Mouse (Mus musculus) heart, embryonic 12.5 days (tissue): Measurements from ENCODE around the gene Uggt2. TPM values are rescaled to one million over a fixed set of nuclear protein-coding genes. Genes with fewer than 3 reads are reported as not detected.

Experiments
- ATAC-seq: fragments of 200-750 bp; cut with Nextera tagmentation; 2 replicates; pipeline ENCODE4 v1.8.0; 2017; ENCODE audit warnings: moderate TSS enrichment, moderate library complexity; ENCODE audit not compliant: insufficient number of reproducible peaks, low FRiP score
- H3K27ac ChIP-seq: fragments of 300-500 bp; sonication (generic); 2 replicates; pipeline ENCODE4 v1.5.1; 2016; ENCODE audit warnings: mild to moderate bottlenecking, moderate library complexity; ENCODE audit not compliant: poor library complexity, severe bottlenecking
- H3K27me3 ChIP-seq: fragments of 300-500 bp; sonication (generic); replicated peaks from 2 replicates; pipeline ENCODE4 v1.6.1; 2016; ENCODE audit warnings: mild to moderate bottlenecking, moderate library complexity
- H3K36me3 ChIP-seq: fragments of 300-500 bp; sonication (generic); 2 replicates; pipeline ENCODE4 v1.6.1; 2016; ENCODE audit warnings: mild to moderate bottlenecking, moderate library complexity
- H3K4me1 ChIP-seq: fragments of 300-500 bp; sonication (generic); replicated peaks from 2 replicates; pipeline ENCODE4 v1.6.1; 2016; ENCODE audit warnings: mild to moderate bottlenecking
- H3K4me2 ChIP-seq: fragments of 300-500 bp; sonication (generic); 2 replicates; pipeline ENCODE4 v1.6.1; 2016; ENCODE audit warnings: mild to moderate bottlenecking, moderate library complexity
- H3K4me3 ChIP-seq: fragments of 300-500 bp; sonication (generic); 2 replicates; pipeline ENCODE4 v1.5.1; 2016; ENCODE audit warnings: mild to moderate bottlenecking
- H3K9ac ChIP-seq: fragments of 300-500 bp; sonication (generic); 2 replicates; pipeline ENCODE4 v1.6.1; 2016; ENCODE audit warnings: mild to moderate bottlenecking, moderate library complexity
- H3K9me3 ChIP-seq: fragments of 300-500 bp; sonication (generic); replicated peaks from 2 replicates; pipeline ENCODE4 v1.6.1; 2016; ENCODE audit warnings: mild to moderate bottlenecking, moderate library complexity
- WGBS: fragments of 180-500 bp; shearing (Covaris S2); methylation state at CpG from one replicate; pipeline ENCODE4 v1.1.7; 2016; 5-methylcytosine and 5-hydroxymethylcytosine counted together
- polyA plus RNA-seq: library from polyadenylated mRNA; unstranded; fragments of >200 nt; fragmentation: Nextera tagmentation; extraction: Ambion mirVana; gene quantifications from 2 replicates; pipeline ENCODE4 v1.2.1, GENCODE M21; 2016

The Uggt2 gene
- polyA plus RNA-seq, 1 experiment from 2014 or later, result 11.3 TPM

DNA sequence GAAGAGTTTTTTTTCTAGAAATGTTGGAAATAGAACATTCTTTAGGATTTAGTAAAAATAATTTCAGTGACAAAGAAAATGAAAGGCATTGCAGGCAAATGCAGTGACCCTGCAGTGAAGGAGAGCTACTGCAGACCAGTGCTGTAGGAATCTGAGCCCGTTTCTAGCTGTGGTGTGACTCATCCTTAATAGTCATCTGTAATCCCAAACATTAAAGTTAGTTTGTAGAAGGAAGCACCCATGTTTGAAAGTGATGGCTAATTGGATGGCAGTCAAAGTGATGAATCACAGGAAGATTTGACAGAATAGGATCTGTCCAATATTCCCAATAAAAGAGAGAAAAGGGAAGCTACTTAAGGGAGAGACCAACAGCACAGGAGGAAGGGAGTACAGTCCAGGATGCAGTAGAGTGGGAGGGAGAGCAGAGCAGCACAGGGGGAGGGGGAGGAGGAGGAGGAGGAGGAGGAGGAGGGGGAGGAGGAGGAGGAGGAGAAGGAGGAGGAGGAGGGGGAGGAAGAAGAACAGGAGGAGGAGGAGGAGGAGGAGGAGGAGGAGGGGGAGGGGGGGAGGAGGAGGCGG, 71.5 kb downstream of the Uggt2 start:
- H3K4me3 ChIP-seq, result no peak overlapping the region
- 62% methylated on average over 2 of the region's 2 CpGs for WGBS
- H3K9me3 ChIP-seq, result no peaks in the 10 kb centered on the region
- no peak overlapping the region for H3K9ac ChIP-seq
- H3K4me2 ChIP-seq, result no peak overlapping the region
- no peak overlapping the region for H3K27ac ChIP-seq
- ATAC-seq, result no peak
- H3K4me1 ChIP-seq, result no peaks in the 10 kb centered on the region
- H3K36me3 ChIP-seq, result peaks cover 25% of the 10 kb centered on the region
- H3K27me3 ChIP-seq, result no peaks in the 10 kb centered on the region

DNA sequence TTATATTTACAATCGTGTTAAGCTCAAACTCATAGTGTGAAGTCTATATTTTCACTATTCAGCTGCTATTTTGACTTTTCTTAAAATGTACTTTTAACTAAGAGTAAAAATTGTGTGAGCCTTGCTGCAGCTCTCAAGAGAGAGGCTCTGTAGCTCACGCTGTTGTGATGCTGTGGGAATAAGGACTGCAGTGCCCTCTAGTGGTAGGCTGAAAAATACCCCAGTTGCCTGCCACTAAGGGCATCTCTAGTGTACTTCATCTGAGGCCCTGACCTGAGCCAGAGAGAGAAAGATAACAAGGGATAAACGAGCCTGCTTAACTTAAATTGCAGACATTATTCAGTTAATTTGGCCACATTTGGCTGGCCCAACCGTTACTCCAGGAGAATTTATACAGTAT, 72.1 kb downstream of the Uggt2 start:
- no peaks in the 10 kb centered on the region for H3K9me3 ChIP-seq
- H3K4me3 ChIP-seq, result no peak overlapping the region
- no peak overlapping the region for H3K27ac ChIP-seq
- H3K4me2 ChIP-seq, result no peak overlapping the region
- H3K9ac ChIP-seq, result no peak overlapping the region
- ATAC-seq, result peak; percentile 72; the same call in 1 of the 2 replicates
- H3K27me3 ChIP-seq, result no peaks in the 10 kb centered on the region
- 41% methylated on average over 4 of the region's 4 CpGs for WGBS
- H3K4me1 ChIP-seq, result no peaks in the 10 kb centered on the region
- H3K36me3 ChIP-seq, result peaks cover 23% of the 10 kb centered on the region

DNA sequence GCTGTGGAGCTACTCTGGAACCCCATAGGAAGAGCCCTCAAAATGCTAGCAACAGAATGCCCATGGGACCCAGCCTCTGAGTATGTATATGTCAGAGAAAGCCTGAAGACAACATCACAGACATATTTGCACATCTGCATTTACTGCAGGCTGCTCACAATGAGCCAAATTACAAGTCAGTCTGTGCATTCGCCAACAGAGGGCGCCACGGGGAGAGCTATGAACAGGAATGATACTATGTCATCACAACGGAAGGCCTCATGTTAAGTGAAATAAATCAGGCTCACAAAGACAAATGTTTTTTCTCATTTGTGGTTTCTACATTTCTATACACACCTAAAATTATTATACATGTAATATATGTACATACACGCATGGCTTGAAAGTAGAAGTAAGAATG, 73.3 kb downstream of the Uggt2 start:
- Histone ChIP-seq H3K27me3 (no peaks in the 10 kb centered on the region), H3K9ac (no peak overlapping the region), H3K4me2 (no peak overlapping the region), H3K4me3 (no peak overlapping the region), H3K9me3 (no peaks in the 10 kb centered on the region), H3K36me3 (peaks cover 13% of the 10 kb centered on the region), H3K4me1 (no peaks in the 10 kb centered on the region), H3K27ac (no peak overlapping the region)
- no peak for ATAC-seq
- WGBS, result 66% methylated on average over 5 of the region's 5 CpGs

DNA sequence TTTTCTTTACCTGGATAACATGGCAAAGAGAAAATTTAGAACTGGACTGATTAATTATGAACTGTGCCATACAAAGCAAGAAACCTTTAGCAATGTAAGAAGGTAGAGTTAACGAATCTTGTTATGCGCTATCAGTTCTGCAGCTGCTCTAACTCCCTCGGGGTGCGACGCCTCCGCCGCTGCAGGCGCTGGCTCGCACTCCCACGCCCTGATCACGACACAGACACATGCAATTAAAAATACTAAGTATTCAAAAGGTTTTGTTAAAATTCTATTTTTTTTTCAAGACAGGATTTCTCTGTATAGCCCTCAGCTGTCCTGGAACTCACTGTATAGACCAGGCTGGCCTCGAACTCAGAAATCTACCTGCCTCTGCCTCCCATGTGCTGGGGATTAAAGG, 85.7 kb downstream of the Uggt2 start:
- Histone ChIP-seq H3K4me1 (no peaks in the 10 kb centered on the region), H3K9ac (no peak overlapping the region), H3K4me2 (no peak overlapping the region), H3K27me3 (no peaks in the 10 kb centered on the region), H3K9me3 (no peaks in the 10 kb centered on the region), H3K4me3 (no peak overlapping the region), H3K36me3 (peaks cover 35% of the 10 kb centered on the region), H3K27ac (no peak overlapping the region)
- no peak for ATAC-seq
- 74% methylated on average over 12 of the region's 12 CpGs for WGBS

DNA sequence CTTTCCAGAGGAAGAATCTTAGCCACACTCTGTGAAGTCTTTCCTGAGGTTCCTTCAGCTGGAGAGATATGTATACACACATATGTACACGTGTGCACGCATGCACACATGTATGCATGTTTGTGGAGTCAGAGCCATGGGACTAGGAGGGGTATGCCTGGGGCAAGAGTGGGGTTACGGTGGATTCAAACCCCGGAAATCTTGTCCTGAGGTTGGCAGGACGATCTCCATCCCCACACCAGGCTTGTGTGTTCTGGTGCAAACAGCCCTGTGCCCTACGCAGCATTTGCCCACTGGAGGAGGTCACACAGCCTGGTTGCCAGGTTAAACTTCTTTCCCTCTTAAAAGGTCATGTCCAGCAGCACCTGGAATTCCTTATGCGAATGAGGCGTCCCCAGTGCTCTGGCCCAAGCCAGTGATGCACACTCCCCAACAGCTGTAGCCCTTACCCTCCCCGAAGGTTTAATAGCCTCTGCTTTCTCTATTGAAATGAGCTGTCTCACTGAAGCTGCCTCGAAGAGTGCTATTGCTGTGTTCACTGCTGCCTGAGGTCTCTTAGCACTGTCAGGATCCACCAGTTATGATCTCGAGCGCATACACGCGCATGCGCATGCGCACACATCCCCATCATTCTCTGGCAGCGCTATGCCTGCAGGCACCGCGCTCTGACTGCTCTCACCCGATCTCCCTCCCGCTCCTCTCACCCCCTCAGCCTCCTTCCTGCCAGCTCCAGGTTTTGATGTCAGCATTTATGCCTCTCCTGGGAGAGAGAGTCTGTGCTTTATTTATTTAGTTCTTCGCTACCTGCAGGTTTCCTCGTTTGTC, 86.4 kb downstream of the Uggt2 start:
- Histone ChIP-seq H3K4me1 (0 out of 2 replicates have a peak, but pooled peaks cover 4% of the 10 kb centered on the region), H3K27me3 (no peaks in the 10 kb centered on the region), H3K9ac (no peak overlapping the region), H3K4me3 (no peak overlapping the region), H3K4me2 (peak overlapping the region; percentile 9), H3K9me3 (no peaks in the 10 kb centered on the region), H3K27ac (no peak overlapping the region), H3K36me3 (peaks cover 31% of the 10 kb centered on the region)
- no peak; the same call in 1 of the 2 replicates for ATAC-seq
- WGBS, result 69% methylated on average over 23 of the region's 23 CpGs

DNA sequence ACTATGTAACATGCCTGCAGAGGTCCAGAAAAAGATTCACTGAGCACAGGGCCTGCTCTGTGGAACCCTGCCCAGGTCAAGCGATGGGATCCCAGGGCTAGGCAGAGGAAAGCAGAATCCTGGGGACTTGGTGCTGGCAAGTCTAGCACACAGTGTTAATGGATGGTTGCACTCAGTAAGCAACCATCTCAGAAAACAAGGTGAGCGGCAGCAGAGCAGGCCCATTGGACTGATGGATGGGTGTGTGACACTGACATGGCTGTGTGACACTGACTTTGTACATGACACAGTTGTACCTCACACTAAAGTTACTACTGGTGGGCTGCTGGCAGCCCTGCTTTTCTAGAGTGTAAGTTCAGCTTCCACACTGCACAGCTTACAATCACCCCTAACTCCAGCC, 89.7 kb downstream of the Uggt2 start:
- H3K9me3 ChIP-seq, result no peaks in the 10 kb centered on the region
- no peak for ATAC-seq
- no peak overlapping the region for H3K9ac ChIP-seq
- H3K27ac ChIP-seq, result no peak overlapping the region
- H3K4me1 ChIP-seq, result peaks cover 10% of the 10 kb centered on the region; the same call in 1 of the 2 replicates
- no peak overlapping the region for H3K4me2 ChIP-seq
- WGBS, result 96% methylated on average over 2 of the region's 2 CpGs
- H3K27me3 ChIP-seq, result no peaks in the 10 kb centered on the region
- peaks cover 22% of the 10 kb centered on the region for H3K36me3 ChIP-seq
- no peak overlapping the region for H3K4me3 ChIP-seq

DNA sequence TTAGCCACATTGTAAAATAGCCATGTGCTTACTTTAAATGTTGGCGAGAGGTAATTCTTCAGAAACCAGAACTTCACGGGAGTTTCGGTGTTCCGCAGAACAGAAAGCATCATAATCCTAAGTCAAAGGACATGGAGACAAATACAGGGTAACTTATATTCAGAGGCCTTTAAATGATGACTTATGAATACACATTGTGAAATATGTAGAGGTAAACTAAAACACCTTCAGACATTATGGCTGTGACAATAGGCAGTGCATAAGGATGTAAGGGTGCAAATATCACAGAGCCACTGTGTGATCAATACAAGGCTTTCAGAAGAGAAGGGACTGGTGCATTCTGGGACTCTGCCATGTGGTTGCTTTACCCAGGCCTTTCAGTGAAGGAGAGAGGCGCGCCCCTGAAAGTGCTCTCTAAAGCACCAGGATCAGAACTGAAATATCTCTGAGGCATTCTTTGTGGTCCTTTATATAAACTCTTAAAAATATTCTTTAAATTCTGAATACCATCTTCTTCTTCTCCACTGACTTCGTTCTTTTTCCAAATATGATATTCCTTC, 91.1 kb downstream of the Uggt2 start:
- Histone ChIP-seq H3K27ac (no peak overlapping the region), H3K9me3 (no peaks in the 10 kb centered on the region), H3K4me3 (peak overlapping the region; percentile 64), H3K9ac (no peak overlapping the region), H3K36me3 (peaks cover 21% of the 10 kb centered on the region), H3K4me1 (peaks cover 10% of the 10 kb centered on the region; the same call in 1 of the 2 replicates), H3K27me3 (no peaks in the 10 kb centered on the region), H3K4me2 (peak overlapping the region; percentile 98)
- no peak for ATAC-seq
- WGBS, result 55% methylated on average over 7 of the region's 7 CpGs

DNA sequence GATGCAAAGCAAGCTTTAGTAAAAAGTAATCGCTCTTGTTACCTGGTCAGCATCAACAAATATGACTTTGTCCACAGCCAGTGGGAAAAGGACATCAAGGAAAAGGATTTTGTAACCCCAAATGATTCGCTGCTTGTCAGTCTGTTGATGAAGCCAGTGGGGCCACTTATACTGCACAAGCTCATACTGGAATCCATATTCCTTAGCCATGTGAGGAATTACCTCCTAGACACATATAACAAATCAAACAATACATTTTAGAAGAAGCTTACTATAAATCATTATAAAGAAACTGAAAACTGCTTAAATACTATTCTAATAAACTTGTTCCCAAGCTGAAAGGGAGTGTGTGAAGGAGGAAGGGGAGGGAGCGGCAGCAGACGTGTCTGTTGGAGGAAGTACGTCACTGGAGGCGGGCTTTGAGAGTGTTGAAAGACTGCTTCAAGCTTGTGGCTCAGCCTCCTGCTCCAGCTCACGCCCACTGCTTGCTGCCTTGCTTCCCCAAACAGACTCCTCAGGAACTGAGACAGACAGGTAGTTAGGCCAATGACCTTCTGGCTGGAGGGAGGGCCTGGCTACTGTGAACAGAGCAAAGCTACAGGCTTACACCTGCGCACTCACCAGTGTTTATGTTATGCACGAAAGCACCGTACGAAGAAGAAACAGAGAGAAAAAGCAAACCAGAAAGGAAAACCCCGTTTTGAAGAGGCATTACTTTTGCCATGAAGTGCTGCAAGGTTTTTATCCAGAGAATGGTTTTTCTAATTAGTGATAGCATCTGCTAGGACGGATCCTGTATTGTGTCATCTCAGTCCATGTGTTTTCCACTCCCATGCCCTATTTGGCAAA, 91.9 kb downstream of the Uggt2 start:
- H3K27ac ChIP-seq, result peak overlapping the region; percentile 44
- peaks cover 15% of the 10 kb centered on the region; the same call in 1 of the 2 replicates for H3K36me3 ChIP-seq
- peak overlapping the region; percentile 67 for H3K9ac ChIP-seq
- under 1% methylated on average over 13 of the region's 13 CpGs for WGBS
- H3K4me1 ChIP-seq, result peaks cover 10% of the 10 kb centered on the region; the same call in 1 of the 2 replicates
- ATAC-seq, result peak; percentile 100
- H3K27me3 ChIP-seq, result no peaks in the 10 kb centered on the region
- H3K4me3 ChIP-seq, result peak overlapping the region; percentile 64
- H3K9me3 ChIP-seq, result no peaks in the 10 kb centered on the region
- H3K4me2 ChIP-seq, result peak overlapping the region; percentile 98

DNA sequence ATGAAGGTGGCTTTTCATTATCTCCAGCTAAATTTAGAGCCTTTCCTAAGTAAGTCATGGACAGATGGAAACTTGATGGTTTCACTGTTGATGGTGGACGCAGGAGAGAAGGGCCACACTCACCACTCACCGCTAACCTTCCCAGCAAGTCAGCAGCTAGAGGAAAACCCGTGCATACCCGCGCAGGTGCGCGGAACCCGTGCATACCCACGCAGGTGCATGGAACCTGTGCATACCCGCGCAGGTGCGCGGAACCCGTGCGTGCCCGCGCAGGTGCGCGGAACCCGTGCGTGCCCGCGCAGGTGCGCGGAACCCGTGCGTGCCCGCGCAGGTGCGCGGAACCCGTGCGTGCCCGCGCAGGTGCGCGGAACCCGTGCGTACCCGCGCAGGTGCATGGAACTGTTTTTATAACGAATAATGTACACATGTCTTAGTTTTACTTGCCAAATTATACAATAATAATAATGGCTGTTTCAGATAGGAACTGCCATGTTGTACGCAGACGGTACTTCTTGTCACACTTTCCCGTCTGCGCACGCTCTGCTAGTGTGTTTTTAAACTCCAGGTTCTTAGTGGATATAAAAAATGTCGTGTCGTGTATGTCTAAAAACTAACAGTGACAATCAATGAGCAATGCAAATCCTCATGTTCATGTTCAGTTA, 92.7 kb downstream of the Uggt2 start:
- H3K27me3 ChIP-seq, result no peaks in the 10 kb centered on the region
- peak overlapping the region; percentile 64 for H3K4me3 ChIP-seq
- no peak overlapping the region for H3K27ac ChIP-seq
- H3K4me2 ChIP-seq, result peak overlapping the region; percentile 98
- no peak for ATAC-seq
- 1% methylated on average over 49 of the region's 49 CpGs for WGBS
- peaks cover 13% of the 10 kb centered on the region; the same call in 1 of the 2 replicates for H3K36me3 ChIP-seq
- peaks cover 10% of the 10 kb centered on the region; the same call in 1 of the 2 replicates for H3K4me1 ChIP-seq
- peak overlapping the region; percentile 67 for H3K9ac ChIP-seq
- H3K9me3 ChIP-seq, result no peaks in the 10 kb centered on the region

DNA sequence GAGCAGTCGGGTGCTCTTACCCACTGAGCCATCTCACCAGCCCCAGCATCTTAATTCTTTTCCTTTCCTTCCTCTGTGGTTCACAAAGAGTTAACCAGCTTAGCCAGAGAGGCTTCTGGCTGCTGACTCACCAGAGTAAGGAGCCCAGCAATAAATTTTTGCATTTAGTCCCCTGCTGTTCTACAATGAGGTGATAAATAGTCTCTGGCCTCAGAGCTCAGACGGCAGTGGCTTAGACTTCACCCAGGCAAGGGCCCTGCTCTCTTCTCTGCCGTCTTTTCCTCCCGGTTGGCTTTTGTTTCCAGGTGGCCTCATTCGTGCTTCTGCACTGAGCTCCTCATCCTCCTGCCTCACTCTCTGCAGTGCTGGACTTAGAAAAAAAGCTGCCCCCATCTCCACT, 93.4 kb downstream of the Uggt2 start:
- Histone ChIP-seq H3K4me3 (0 out of 2 replicates have a peak overlapping the region, but pooled peaks have one; percentile 10), H3K4me1 (peaks cover 10% of the 10 kb centered on the region; the same call in 1 of the 2 replicates), H3K27me3 (no peaks in the 10 kb centered on the region), H3K9me3 (no peaks in the 10 kb centered on the region), H3K4me2 (peak overlapping the region; percentile 32), H3K27ac (0 out of 2 replicates have a peak overlapping the region, but pooled peaks have one; percentile 0), H3K36me3 (peaks cover 17% of the 10 kb centered on the region), H3K9ac (no peak overlapping the region)
- WGBS, result 16% methylated on average over 5 of the region's 5 CpGs
- no peak for ATAC-seq
